Mouse (Mus musculus) liver, adult 2 months (tissue): ENCODE measurements around the gene Bcar3. TPM values are rescaled to one million over a fixed set of nuclear protein-coding genes. Genes with fewer than 3 reads are reported as not detected.

Experiments
- DNase-seq: peaks from one replicate; pipeline ENCODE4 v3.0.0-alpha.2; 2011; ENCODE audit warnings: low read depth, low spot score; ENCODE audit errors: extremely low read depth
- H3K27ac ChIP-seq: fragments of 200-500 bp; replicated peaks from 2 replicates; pipeline ENCODE4 v1.5.1; 2012; ENCODE audit warnings: low read depth, mild to moderate bottlenecking, control low read depth, inconsistent platforms, low read length; ENCODE audit not compliant: insufficient read depth
- H3K27me3 ChIP-seq: fragments of 200-500 bp; 2 replicates; pipeline ENCODE4 v1.6.1; 2012; ENCODE audit warnings: mild to moderate bottlenecking, moderate library complexity, low read length, inconsistent platforms; ENCODE audit not compliant: control insufficient read depth, insufficient read depth
- H3K36me3 ChIP-seq: fragments of 200-500 bp; 2 replicates; pipeline ENCODE4 v1.6.1; 2012; ENCODE audit warnings: low read length, inconsistent platforms; ENCODE audit not compliant: control insufficient read depth, insufficient read depth
- H3K4me1 ChIP-seq: fragments of 200-500 bp; 2 replicates; pipeline ENCODE4 v1.6.1; 2011; ENCODE audit warnings: low read length; ENCODE audit not compliant: control insufficient read depth, insufficient read depth
- H3K4me3 ChIP-seq: fragments of 200-500 bp; 2 replicates; pipeline ENCODE4 v1.5.1; 2011; ENCODE audit warnings: low read depth, mild to moderate bottlenecking, control low read depth, low read length, moderate library complexity; ENCODE audit not compliant: insufficient read depth
- H3K79me2 ChIP-seq: fragments of 200-500 bp; 2 replicates; pipeline ENCODE4 v1.6.1; 2012; ENCODE audit warnings: inconsistent platforms, mild to moderate bottlenecking, low read length, moderate library complexity; ENCODE audit not compliant: control insufficient read depth, insufficient read depth
- H3K9ac ChIP-seq: fragments of 200-500 bp; 2 replicates; pipeline ENCODE4 v1.6.1; 2012; ENCODE audit warnings: low read depth, mild to moderate bottlenecking, control low read depth, inconsistent platforms, low read length
- CTCF ChIP-seq: fragments of 200-500 bp; IDR thresholded peaks from 2 replicates; pipeline ENCODE4 v1.5.1; 2011; ENCODE audit warnings: low read depth, low read length, control low read depth
- POLR2A ChIP-seq: fragments of 200-500 bp; IDR thresholded peaks from 2 replicates; pipeline ENCODE4 v1.6.1; 2011; ENCODE audit warnings: low read length, control low read depth; ENCODE audit not compliant: insufficient read depth; ENCODE audit errors: extremely low read depth
- WGBS: fragments of 180-500 bp; shearing (Covaris S2); methylation state at CpG from one replicate; pipeline ENCODE4 v1.1.7; 2018; 5-methylcytosine and 5-hydroxymethylcytosine counted together
- polyA plus RNA-seq: library from polyadenylated mRNA; depleted of rRNA; stranded (reverse); fragments of >200 nt; gene quantifications from 2 replicates; pipeline ENCODE4 v1.2.3, GENCODE M21; 2012
- total RNA-seq: library from RNA; depleted of rRNA; stranded (reverse); fragments of >200 nt; gene quantifications from 2 replicates; pipeline ENCODE4 v1.2.3, GENCODE M21; 2014

The Bcar3 gene
- total and polyA plus RNA-seq, 2 experiments = 44.4 to 45.5 TPM

DNA sequence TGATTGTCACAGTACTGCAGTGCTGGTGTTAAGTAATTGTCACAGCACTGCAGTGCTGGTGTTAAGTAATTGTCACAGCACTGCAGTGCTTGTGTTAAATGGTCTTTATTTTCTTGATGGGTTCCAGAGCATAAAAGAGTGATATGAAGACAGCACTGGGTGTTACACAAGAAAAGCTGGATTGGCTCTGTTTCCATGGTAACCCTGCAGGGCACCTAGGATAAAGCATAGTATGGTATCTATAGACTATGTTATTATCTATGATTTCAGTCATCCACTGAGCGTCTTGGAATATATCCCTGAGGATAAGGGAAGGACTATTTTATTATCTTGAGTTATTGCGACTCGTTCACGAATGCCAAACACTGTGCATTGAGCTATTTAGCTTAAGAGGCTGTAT, 162.9 kb downstream of the Bcar3 start:
- Histone ChIP-seq H3K4me3 (no peak overlapping the region), H3K36me3 (no peaks in the 10 kb centered on the region), H3K27me3 (no peaks in the 10 kb centered on the region), H3K79me2 (peaks cover 7% of the 10 kb centered on the region; the same call in 1 of the 2 replicates), H3K4me1 (no peaks in the 10 kb centered on the region), H3K27ac (no peak overlapping the region), H3K9ac (no peak overlapping the region)
- WGBS = 87% methylated on average over 4 of the region's 4 CpGs
- TF ChIP-seq CTCF (no peak), POLR2A (no peak)
- DNase-seq = no peak

GRCm38 (mm10) chr3:122457723-122458122, 163.8 kb downstream of the Bcar3 start:
- DNase-seq = no peak
- 96% methylated on average over 1 of the region's 1 CpGs for WGBS
- H3K4me1 ChIP-seq = no peaks in the 10 kb centered on the region
- no peak overlapping the region for H3K9ac ChIP-seq
- no peaks in the 10 kb centered on the region for H3K27me3 ChIP-seq
- H3K36me3 ChIP-seq = no peaks in the 10 kb centered on the region
- no peak overlapping the region for H3K27ac ChIP-seq
- TF ChIP-seq CTCF = no peak
- no peak for TF ChIP-seq POLR2A
- H3K4me3 ChIP-seq = no peak overlapping the region
- H3K79me2 ChIP-seq = peaks cover 7% of the 10 kb centered on the region; the same call in 1 of the 2 replicates

GRCm38 (mm10) chr3:122458743-122459142, 164.8 kb downstream of the Bcar3 start:
- TF ChIP-seq CTCF (no peak), POLR2A (no peak)
- Histone ChIP-seq H3K4me1 (no peaks in the 10 kb centered on the region; the same call in 1 of the 2 replicates), H3K79me2 (peaks cover 7% of the 10 kb centered on the region; the same call in 1 of the 2 replicates), H3K27me3 (no peaks in the 10 kb centered on the region), H3K4me3 (no peak overlapping the region), H3K36me3 (no peaks in the 10 kb centered on the region), H3K9ac (no peak overlapping the region), H3K27ac (no peak overlapping the region)
- 82% methylated on average over 8 of the region's 8 CpGs for WGBS
- no peak for DNase-seq

DNA sequence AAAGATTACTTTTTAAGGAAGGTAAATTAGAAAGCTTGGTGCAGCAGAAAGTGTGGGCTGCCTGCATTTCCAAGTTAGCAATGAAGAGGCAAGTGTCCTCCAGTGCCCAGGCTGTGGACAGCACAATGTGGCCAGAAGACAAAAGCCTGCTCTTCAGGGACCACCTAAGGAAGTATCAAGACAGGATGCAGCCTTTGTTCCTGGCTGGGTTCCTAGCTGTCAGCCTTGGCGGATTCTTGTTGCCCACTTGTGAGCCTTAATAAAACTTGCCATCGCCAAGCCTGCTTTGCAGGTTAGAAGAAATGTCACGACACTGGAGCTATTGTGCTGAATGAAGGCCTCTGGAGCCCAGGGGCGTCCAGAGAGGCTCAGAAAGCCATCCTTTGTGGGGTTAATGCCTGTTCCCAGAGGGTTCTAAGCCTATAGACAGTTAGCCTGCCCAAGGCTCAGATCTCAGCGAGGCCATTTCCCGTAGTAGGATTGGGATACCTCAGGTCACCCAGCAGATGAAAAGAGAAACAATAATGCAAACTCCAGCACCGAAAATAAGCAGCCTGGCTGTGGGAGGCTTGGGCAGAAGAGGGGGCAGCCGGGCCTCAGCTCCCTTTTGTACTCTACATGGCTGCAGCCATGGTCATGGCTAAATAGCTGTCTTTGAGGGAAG, 167.0 kb downstream of the Bcar3 start:
- no peak for TF ChIP-seq POLR2A
- no peak for TF ChIP-seq CTCF
- WGBS = 82% methylated on average over 8 of the region's 8 CpGs
- H3K79me2 ChIP-seq = peaks cover 5% of the 10 kb centered on the region; the same call in 1 of the 2 replicates

GRCm38 (mm10) chr3:122461512-122461881, 167.6 kb downstream of the Bcar3 start:
- H3K36me3 ChIP-seq = no peaks in the 10 kb centered on the region
- no peak overlapping the region for H3K27ac ChIP-seq
- 97% methylated on average over 11 of the region's 11 CpGs for WGBS
- H3K79me2 ChIP-seq = peaks cover 7% of the 10 kb centered on the region; the same call in 1 of the 2 replicates
- H3K4me1 ChIP-seq = no peaks in the 10 kb centered on the region; the same call in 1 of the 2 replicates
- TF ChIP-seq POLR2A (no peak), CTCF (no peak)
- DNase-seq = no peak
- no peak overlapping the region for H3K9ac ChIP-seq
- H3K4me3 ChIP-seq = no peak overlapping the region
- no peaks in the 10 kb centered on the region for H3K27me3 ChIP-seq

More for the DNA sequence above, 167.0 kb downstream of the Bcar3 start:
- no peak for DNase-seq
- H3K36me3 ChIP-seq = no peaks in the 10 kb centered on the region
- H3K27ac ChIP-seq = no peak overlapping the region
- H3K9ac ChIP-seq = no peak overlapping the region
- no peak overlapping the region for H3K4me3 ChIP-seq
- H3K27me3 ChIP-seq = no peaks in the 10 kb centered on the region
- no peaks in the 10 kb centered on the region; the same call in 1 of the 2 replicates for H3K4me1 ChIP-seq
